Mouse (Mus musculus) kidney, adult 2 months (tissue): Measurements from ENCODE around the gene Map3k12. TPM values are rescaled to one million over a fixed set of nuclear protein-coding genes. Genes with fewer than 3 reads are reported as not detected.

Experiments used
- DNase-seq: peaks from one replicate; pipeline ENCODE4 v3.0.0; 2021
- H3K27ac ChIP-seq: fragments of 200-500 bp; 2 replicates; pipeline ENCODE4 v1.5.1; 2012; ENCODE audit warnings: low read depth, low read length, control low read depth, inconsistent platforms; ENCODE audit not compliant: insufficient read depth
- H3K27me3 ChIP-seq: fragments of 200-500 bp; replicated peaks from 2 replicates; pipeline ENCODE4 v1.6.1; 2012; ENCODE audit warnings: mild to moderate bottlenecking, moderate library complexity, low read length, inconsistent platforms; ENCODE audit not compliant: control insufficient read depth, insufficient read depth
- H3K36me3 ChIP-seq: fragments of 200-500 bp; 2 replicates; pipeline ENCODE4 v1.6.1; 2012; ENCODE audit warnings: mild to moderate bottlenecking, moderate library complexity, low read length, inconsistent platforms; ENCODE audit not compliant: control insufficient read depth, insufficient read depth
- H3K4me1 ChIP-seq: fragments of 200-500 bp; 2 replicates; pipeline ENCODE4 v1.6.1; 2011; ENCODE audit warnings: low read length; ENCODE audit not compliant: control insufficient read depth, insufficient read depth
- H3K4me3 ChIP-seq: fragments of 200-500 bp; 2 replicates; pipeline ENCODE4 v1.5.1; 2011; ENCODE audit warnings: mild to moderate bottlenecking, low read depth, low read length, control low read depth; ENCODE audit not compliant: insufficient read depth
- CTCF ChIP-seq: fragments of 200-500 bp; conservative IDR thresholded peaks from 2 replicates; pipeline ENCODE4 v1.5.1; 2011; ENCODE audit warnings: low read depth, mild to moderate bottlenecking, control low read depth, low read length, moderate library complexity, mixed read lengths; ENCODE audit not compliant: insufficient read depth, insufficient read length
- POLR2A ChIP-seq: fragments of 200-500 bp; IDR thresholded peaks from one replicate; pipeline ENCODE4 v1.6.1; 2011; ENCODE audit warnings: low read depth, low read length, control low read depth
- WGBS: fragments of 180-500 bp; shearing (Covaris S2); methylation state at CpG from one replicate; pipeline ENCODE4 v1.1.7; 2018; 5-methylcytosine and 5-hydroxymethylcytosine counted together
- polyA plus RNA-seq: library from polyadenylated mRNA; depleted of rRNA; stranded (reverse); fragments of >200 nt; gene quantifications from 2 replicates; pipeline ENCODE4 v1.2.3, GENCODE M21; 2012

Gene Map3k12
- polyA plus RNA-seq, 1 experiment = 7.7 TPM

- Histone ChIP-seq H3K27ac (no peak overlapping the region), H3K4me1 (no peaks in the 10 kb centered on the region), H3K4me3 (no peak overlapping the region), H3K36me3 (peaks cover 29% of the 10 kb centered on the region), H3K27me3 (no peaks in the 10 kb centered on the region)
- DNase-seq = no peak
- WGBS = 85% methylated on average over 12 of the region's 12 CpGs
- TF ChIP-seq CTCF (no peak), POLR2A (no peak)
Observed at GRCm38 (mm10) chr15:102485853-102486252, 31.0 kb downstream of the Map3k12 start.

- Histone ChIP-seq H3K36me3 (peaks cover 28% of the 10 kb centered on the region), H3K27ac (no peak overlapping the region), H3K27me3 (no peaks in the 10 kb centered on the region), H3K4me1 (no peaks in the 10 kb centered on the region), H3K4me3 (no peak overlapping the region)
- TF ChIP-seq POLR2A (no peak), CTCF (no peak)
- no peak for DNase-seq
- WGBS = 83% methylated on average over 3 of the region's 3 CpGs
Observed at GRCm38 (mm10) chr15:102483136-102483535, 33.7 kb downstream of the Map3k12 start.

- no peak overlapping the region for H3K27ac ChIP-seq
- peaks cover 11% of the 10 kb centered on the region for H3K36me3 ChIP-seq
- no peaks in the 10 kb centered on the region for H3K27me3 ChIP-seq
- DNase-seq = no peak
- H3K4me1 ChIP-seq = peaks cover 5% of the 10 kb centered on the region; the same call in 1 of the 2 replicates
- TF ChIP-seq CTCF = no peak
- TF ChIP-seq POLR2A = no peak
- no peak overlapping the region for H3K4me3 ChIP-seq
- 81% methylated on average over 2 of the region's 2 CpGs for WGBS
Observed at GRCm38 (mm10) chr15:102474520-102474919, 42.3 kb downstream of the Map3k12 start.

DNA sequence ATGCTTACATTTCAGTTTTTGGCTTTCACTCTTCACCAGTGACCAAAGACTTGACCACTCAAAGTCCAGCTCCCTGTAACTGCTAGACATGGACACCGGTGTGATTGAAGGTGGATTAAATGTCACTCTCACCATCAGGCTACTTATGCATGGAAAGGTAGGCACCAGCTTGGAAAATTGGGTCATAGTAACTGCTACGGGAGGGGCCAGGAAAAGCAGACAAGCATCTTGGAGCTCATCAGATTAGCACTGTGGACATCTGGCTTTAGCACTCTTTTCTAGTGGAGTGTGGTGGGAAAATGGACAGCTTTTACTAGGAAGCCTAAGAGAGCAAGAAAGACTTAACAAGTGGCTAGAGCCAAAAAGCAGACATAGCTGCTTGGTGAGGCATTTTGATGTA is 43.6 kb downstream of the Map3k12 start:
- H3K36me3 ChIP-seq = peaks cover 8% of the 10 kb centered on the region
- TF ChIP-seq CTCF (no peak), POLR2A (no peak)
- H3K27ac ChIP-seq = no peak overlapping the region
- no peak for DNase-seq
- WGBS = 23% methylated on average over 2 of the region's 2 CpGs
- H3K4me3 ChIP-seq = no peak overlapping the region
- H3K27me3 ChIP-seq = no peaks in the 10 kb centered on the region
- H3K4me1 ChIP-seq = peaks cover 5% of the 10 kb centered on the region; the same call in 1 of the 2 replicates

- peaks cover 5% of the 10 kb centered on the region; the same call in 1 of the 2 replicates for H3K4me1 ChIP-seq
- H3K4me3 ChIP-seq = no peak overlapping the region
- no peak for DNase-seq
- H3K27me3 ChIP-seq = no peaks in the 10 kb centered on the region
- peaks cover 8% of the 10 kb centered on the region for H3K36me3 ChIP-seq
- TF ChIP-seq POLR2A = no peak
- no peak for TF ChIP-seq CTCF
- H3K27ac ChIP-seq = no peak overlapping the region
Observed at GRCm38 (mm10) chr15:102471727-102472126, 45.1 kb downstream of the Map3k12 start.

DNA sequence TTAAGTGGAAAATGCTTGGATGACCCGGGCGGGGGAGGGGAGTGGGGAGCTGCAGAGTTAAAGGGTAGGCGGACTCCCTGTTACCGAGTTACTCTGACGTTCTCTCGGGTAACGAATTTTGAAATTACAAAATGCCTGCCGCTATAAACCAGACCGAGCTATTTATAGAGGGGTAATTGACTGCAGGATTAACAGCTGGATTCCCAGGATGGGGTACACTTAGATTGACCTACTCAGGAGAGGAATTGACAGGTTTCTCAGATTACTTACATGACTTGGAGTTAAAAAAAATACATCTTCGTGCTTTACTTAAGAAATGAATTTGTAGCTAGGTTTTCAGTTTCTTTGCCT is 45.6 kb downstream of the Map3k12 start:
- Histone ChIP-seq H3K4me1 (peaks cover 5% of the 10 kb centered on the region; the same call in 1 of the 2 replicates), H3K4me3 (peak overlapping the region; percentile 100), H3K36me3 (peaks cover 6% of the 10 kb centered on the region), H3K27ac (peak overlapping the region; percentile 16; the same call in 1 of the 2 replicates), H3K27me3 (no peaks in the 10 kb centered on the region)
- under 1% methylated on average over 10 of the region's 10 CpGs for WGBS
- DNase-seq = no peak
- TF ChIP-seq CTCF = no peak
- no peak for TF ChIP-seq POLR2A

- Histone ChIP-seq H3K4me3 (peak overlapping the region; percentile 100), H3K36me3 (peaks cover under 1% of the 10 kb centered on the region), H3K27ac (peak overlapping the region; percentile 100), H3K27me3 (no peaks in the 10 kb centered on the region), H3K4me1 (peaks cover 5% of the 10 kb centered on the region; the same call in 1 of the 2 replicates)
- peak; percentile 88 for DNase-seq
- TF ChIP-seq POLR2A (no peak), CTCF (no peak)
- under 1% methylated on average over 49 of the region's 67 CpGs for WGBS
Observed at GRCm38 (mm10) chr15:102470605-102471294, 46.1 kb downstream of the Map3k12 start.
